Mouse (Mus musculus) CH12F3 (cell line): Measurements from ENCODE around the gene Nop9.

Experiments
- in situ Hi-C: fragments of 300-500 bp; cut with MboI; formaldehyde crosslinking; loops from 2 replicates; pipeline ENCODE4 v1.14.3; 2020; ENCODE audit warnings: low sequenced_read_pairs

Nop9 gene

DNA sequence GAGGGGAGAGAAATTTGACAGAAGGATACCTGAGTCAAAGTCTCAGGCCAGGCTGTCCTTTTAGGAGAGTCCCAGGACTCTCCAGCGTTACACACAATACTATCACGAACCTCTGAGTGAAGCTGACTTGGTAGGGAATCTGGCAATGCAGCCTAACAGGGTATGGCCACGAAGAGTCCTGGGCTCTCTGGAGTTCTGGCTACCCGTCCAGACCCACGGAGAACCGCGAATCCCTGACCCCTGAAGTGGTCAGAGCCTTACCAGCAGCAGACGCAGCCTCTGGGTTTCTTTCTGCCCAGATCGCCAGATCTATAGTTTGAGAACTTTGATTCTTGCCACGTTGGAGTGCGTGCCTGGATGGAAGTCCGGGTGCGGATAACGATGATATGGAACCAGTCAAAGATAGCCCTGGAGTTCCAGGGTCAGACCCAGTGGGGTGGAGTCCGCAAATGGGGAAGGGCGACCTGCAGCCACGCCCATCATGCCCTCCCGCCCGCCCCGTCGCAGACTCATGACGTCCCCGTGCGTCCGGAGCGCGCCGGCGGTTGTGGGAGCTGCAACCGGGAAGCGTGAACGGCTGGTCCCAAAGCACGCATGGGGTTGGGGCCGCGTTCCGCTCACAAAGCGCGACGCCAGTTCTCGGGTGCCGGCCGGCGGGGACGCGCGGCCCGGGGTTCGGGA, at the start of gene Nop9, which contains the start of gene Dhrs1:
Gene Nop9 (plus strand): TSS at position 514 of the 681 bp plus-strand sequence.
Gene Dhrs1 (minus strand): TSS at position 511 of the 681 bp plus-strand sequence.
- in situ Hi-C loops, result no loop called here

DNA sequence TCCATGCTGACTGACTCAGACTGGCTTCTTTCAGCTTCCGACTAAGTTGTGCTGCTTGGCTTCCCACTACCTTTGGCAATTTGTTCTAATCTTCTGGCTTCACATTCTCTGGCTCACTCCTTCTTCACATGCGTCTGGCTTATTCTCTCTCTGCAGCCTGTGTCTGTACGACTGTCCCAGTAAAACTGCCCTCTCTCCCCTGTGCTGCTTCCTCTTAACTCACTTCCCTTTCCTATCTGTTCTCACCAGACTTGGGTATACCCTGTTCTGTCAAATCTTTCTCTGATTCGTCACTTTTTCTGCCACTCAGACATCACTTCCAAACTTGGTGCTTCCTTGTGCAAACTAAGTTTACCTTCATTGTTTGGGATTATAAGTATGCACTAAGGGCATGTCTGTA, 48.3 kb upstream of the Nop9 start:
- in situ Hi-C loops, result no loop called here

DNA sequence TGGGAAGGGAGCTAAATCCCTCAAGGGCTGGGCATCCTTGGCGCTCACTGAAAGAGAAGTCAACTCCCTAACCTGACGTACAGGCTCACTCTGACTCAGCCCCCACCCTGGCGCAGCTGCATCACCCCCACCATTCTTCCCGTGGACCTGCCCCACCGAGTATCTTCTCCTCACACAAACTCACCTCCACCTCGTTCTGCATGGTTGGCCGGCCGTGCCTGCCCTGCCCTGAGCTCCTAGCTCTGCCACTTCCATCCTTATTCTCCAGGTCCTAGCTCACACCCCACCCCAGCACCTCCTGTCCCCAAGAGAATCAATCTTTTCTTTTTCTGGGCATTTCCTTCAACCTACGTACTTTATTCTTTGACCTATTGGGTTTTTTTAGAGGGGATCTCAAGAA, 44.4 kb upstream of the Nop9 start:
- in situ Hi-C loops, result no loop called here

DNA sequence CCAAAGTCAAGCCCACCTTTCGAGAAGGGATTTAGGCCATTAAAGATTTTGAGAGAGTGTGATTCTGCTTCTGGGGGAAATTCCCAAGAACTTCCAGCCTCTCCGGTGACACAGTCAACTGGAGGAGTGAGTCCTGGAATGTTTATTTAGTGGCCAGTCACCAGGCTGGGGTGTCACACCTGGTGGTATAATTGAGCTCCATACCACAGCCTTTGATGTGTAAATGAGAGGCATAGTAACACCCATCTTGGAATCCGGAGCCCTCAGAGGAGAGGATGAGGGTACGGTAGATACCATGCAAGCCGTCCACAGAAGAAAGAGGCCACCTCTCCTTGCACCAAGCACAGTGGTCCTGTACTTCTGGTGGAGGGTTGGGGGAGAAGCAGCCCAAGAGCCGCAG, 42.7 kb upstream of the Nop9 start:
- in situ Hi-C loops, result no loop called here

DNA sequence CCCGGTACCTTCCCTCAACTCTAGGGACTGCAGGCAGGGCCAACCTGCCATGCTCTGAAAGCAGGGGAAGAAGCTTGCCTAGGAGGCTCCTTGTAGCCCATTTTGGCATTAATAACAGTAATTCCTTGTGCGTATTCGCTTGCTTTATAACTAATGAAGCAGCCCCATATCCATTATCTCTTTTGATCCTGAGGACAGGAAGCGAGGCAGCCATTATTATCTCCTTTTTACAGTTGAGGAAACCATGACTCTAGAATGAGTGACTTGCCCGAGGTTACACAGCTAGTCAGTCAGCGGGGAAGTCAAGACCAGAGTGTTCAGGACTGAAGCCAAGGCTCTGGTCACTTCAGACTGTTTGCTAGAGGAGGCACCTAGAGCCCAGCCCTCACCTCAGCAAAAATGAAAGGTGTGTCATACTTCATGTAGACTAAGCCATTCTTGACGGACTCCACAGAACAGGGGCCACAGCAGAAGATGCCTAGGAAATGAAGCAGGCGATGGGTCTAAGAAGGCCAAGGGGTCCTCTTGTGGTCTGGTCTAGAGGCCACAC, 39.4 kb upstream of the Nop9 start:
- in situ Hi-C loops, result no loop called here

DNA sequence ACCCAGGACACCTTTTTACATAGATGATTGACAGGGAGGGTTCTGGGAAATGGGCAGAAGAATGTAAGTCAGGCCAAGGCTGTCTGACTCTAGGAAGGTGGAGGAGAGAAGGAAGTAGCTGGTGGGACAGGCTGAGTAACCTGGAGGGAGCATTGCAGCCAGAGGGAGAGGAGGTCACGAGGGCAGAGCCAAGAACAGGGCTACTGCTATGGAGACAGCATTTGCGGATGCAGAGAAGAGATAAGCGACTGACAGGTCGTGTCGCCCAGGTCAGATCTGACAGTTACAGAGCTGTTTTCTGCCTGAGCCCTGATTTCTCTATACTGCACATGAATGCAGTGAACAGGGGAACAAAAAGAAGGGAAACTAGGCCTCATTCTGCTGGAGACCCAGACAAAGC, 38.1 kb upstream of the Nop9 start:
- in situ Hi-C loops, result no loop called here

DNA sequence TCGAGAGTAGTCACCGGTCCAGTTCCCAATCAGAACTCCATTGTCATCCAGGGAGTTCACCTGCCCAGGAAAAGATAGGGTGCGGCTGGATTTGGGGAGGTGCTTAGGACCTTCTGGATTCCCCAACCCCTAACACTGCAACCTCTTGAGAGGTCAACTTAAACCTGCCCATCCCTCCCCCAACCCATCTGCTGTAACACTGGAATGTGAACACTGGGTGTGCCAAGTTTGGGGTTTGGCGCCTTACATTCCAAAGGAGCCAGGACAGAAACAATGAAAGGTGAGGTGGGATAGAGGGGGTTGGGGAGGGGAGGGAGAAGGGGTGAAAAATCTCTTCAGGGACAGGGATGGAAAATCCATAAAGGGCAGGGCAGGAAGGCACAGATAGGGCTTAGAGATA, 36.0 kb upstream of the Nop9 start:
- in situ Hi-C loops, result no loop called here

GRCm38 (mm10) chr14:55711786-55712185, 33.7 kb upstream of the Nop9 start:
- in situ Hi-C loops, result no loop called here

GRCm38 (mm10) chr14:55713007-55713728, 32.3 kb upstream of the Nop9 start:
- in situ Hi-C loops, result no loop called here

DNA sequence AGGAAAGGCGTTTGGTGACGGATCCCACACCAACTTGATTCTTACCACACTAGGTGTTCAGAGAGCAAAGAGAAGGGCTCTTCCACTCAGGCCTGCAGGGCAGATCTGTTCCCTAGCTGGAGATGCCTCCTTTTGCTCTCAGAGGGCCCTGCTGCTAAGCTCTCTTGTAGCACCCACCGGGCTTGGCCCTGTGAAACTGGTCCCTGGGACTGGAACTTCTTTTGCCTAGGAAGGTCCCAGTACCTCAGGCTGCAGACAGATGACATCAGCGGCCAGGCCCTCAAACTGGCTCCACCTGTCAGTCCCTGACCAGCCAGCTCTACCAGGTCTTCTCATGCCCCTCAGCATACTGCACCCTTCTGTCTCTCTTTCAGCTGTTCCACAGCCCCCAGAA, 31.8 kb upstream of the Nop9 start, which contains the start of gene Tgm1:
Gene Tgm1 (minus strand): TSS at position 198 of the 394 bp plus-strand sequence.
- in situ Hi-C loops, result no loop called here

- in situ Hi-C loops, result no loop called here
These were observed 30.6 kb upstream of the Nop9 start for GRCm38 (mm10) chr14:55714893-55715292.

- in situ Hi-C loops, result no loop called here
These were observed 29.2 kb upstream of the Nop9 start for GRCm38 (mm10) chr14:55716271-55716670.

- in situ Hi-C loops, result no loop called here
These were observed 28.6 kb upstream of the Nop9 start for GRCm38 (mm10) chr14:55716884-55717283.

DNA sequence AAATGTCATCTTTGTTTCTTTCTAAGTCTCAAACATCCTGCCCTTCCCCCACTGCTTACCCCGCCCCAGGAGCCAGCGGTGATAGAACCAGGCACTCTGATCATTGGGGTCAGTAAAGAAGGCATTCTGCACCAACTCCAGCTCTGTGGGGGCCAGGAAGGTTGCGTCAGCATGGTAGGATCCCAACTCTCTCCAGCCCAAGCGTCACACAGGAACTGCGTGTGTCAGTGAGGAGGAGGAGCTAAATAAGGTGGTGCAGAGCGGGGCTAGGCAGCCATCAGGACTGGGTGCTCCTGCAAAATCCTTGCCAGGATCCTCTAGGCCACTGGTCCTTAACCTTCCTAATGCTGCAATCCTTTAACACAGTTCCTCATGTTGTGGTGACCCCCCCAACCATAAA, 25.8 kb upstream of the Nop9 start:
- in situ Hi-C loops, result no loop called here

- in situ Hi-C loops, result no loop called here
These were observed 24.8 kb upstream of the Nop9 start for GRCm38 (mm10) chr14:55720666-55721065.

GRCm38 (mm10) chr14:55721076-55721475, 24.4 kb upstream of the Nop9 start:
- in situ Hi-C loops, result no loop called here

DNA sequence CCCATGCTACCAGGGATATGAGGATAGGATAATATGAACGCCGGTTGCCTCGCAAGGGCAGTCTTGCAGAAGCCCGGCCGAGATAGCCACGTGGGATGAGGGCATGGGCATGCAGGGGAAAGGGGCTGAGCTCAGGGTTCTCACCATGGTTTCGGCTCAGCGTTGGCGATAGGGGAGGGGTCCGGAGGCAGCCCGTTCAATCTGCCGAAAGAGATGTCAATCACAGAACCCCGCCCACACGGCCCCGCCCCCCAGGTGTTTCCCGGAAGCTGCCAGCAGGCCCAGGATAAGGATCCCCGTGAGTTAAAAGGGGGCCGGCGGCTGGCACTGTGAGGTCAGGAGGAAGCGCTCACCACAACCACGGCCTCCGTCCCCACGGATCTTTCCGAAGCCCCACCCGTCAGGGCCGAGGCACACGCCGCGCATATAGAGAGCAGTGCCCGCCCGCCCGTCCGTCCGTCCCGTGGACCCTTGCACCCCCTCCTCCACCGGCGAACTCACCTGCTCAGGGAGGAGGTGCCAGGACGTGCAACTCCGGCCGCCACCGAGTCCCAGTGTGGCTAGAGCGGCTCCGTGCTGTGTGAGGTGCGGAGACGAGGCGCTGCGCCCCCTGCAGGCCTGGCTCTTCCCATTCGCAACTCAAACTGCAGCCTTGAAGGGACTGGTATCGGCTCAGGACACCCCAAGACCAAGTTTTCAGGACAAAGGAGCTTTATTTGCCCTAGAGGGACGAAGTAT, 23.6 kb upstream of the Nop9 start, which contains the start of gene Rabggta:
Gene Rabggta (minus strand): TSS at position 564 of the 738 bp plus-strand sequence.
- in situ Hi-C loops, result no loop called here

DNA sequence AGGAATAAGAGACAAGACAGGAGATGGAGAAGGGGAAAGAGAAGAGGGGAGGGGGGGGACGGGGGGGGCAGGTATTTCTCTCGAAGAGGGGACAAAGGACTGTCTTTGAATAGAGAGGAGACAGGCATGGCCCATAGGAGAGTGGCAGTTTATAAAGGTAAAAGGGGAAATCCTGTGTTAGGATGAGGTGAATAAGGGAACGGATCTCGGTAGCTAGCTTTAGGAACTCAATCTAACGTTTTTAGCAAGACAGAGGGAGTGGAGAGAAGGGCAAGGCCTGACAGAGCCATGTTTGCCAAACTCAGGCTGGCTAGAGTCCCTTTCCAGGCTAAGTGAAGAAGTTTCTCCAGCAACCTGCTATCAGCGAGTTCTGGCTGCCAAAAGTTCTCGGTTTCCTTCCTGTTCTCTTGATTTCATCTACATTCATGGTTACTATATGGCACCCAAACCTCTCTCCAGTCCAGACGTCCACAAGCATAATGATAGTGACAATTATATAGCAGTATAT, 23.0 kb upstream of the Nop9 start:
- in situ Hi-C loops, result no loop called here

DNA sequence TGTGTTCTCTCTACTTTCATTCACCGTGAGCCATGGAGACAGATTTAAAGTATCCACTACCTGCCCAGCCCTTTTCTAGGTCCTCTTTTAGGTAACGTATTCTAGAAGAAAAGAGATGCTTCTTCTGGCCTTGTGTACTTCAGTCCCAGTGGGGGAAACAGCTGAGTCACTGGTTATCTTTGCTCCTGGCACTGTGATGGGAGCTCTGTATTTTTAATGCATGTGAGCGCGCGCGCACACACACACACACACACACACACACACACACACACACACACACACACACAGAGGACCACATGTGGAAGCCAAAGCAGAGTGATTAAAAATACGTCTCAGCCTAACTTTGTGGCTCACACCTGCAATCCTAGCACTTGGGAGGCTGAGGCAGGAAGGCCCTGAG, 22.1 kb upstream of the Nop9 start:
- in situ Hi-C loops, result no loop called here

DNA sequence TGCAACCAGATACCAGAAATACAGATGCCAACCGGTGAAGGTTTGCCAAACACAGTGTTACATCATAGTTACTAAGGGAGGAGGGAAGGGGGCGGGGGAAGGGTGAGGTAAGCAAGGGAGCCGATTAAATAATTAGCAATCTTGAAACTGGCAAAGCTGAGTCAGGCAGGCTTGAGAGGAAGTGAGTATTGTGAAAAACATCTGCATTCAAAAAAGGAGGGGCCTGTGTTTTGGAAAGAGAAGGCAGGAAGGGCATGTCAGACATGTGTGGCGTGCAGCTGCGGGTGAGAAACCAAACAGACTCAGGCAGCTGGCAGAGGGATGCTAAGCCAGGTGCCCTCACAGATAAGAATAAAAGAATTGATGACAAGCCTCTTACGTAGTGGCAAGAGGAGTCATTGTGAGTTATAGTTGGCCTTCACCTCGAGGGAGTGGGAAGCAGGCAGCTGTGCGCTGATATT, 21.1 kb upstream of the Nop9 start:
- in situ Hi-C loops, result no loop called here

GRCm38 (mm10) chr14:55726261-55726660, 19.2 kb upstream of the Nop9 start:
- in situ Hi-C loops, result no loop called here
